Mouse (Mus musculus): ENCODE results near the gene Agpat4. TPM values are rescaled to one million over a fixed set of nuclear protein-coding genes. Genes with fewer than 3 reads are reported as not detected.
A peak's percentile ranks its signal among the peaks of the same experiment; 100 is the strongest.

The Agpat4 gene
- polyA plus RNA-seq, 1 experiment from 2014 or later, result 31.3 TPM

GRCm38 (mm10) chr17:12099415-12099814 is 19.1 kb upstream of the Agpat4 start:
- Histone ChIP-seq H3K9ac (replicated peaks; ENCODE audit: low read length) (no peak overlapping the region), H3K4me2 (ENCODE audit: low read length) (no peak overlapping the region), H3K4me3 (replicated peaks; ENCODE audit: low read depth, low read length) (no peak overlapping the region), H3K27me3 (ENCODE audit: control insufficient read depth, insufficient read depth, low read length) (no peaks in the 10 kb centered on the region), H3K27ac (replicated peaks; ENCODE audit: low read depth, low read length) (no peak overlapping the region), H3K4me1 (ENCODE audit: control insufficient read depth, insufficient read depth, low read length) (no peaks in the 10 kb centered on the region), H3K36me3 (ENCODE audit: control insufficient read depth, insufficient read depth, low read length) (no peaks in the 10 kb centered on the region), H3K9me3 (ENCODE audit: control insufficient read depth, low read length) (no peaks in the 10 kb centered on the region)
- DNase-seq (no peak), ATAC-seq (ENCODE audit: low FRiP score, low TSS enrichment) (no peak)

- WGBS, result 96% methylated on average over 10 of the region's 10 CpGs
- no peak overlapping the region for H3K9ac ChIP-seq (replicated peaks; ENCODE audit: low read length)
- no peaks in the 10 kb centered on the region for H3K36me3 ChIP-seq (ENCODE audit: control insufficient read depth, insufficient read depth, low read length)
- no peak overlapping the region for H3K27ac ChIP-seq (replicated peaks; ENCODE audit: low read depth, low read length)
- no peaks in the 10 kb centered on the region for H3K27me3 ChIP-seq (ENCODE audit: control insufficient read depth, insufficient read depth, low read length)
- ATAC-seq (ENCODE audit: low FRiP score, low TSS enrichment), result no peak
- H3K4me2 ChIP-seq (ENCODE audit: low read length), result no peak overlapping the region
- DNase-seq, result no peak
- no peaks in the 10 kb centered on the region for H3K4me1 ChIP-seq (ENCODE audit: control insufficient read depth, insufficient read depth, low read length)
- H3K9me3 ChIP-seq (ENCODE audit: control insufficient read depth, low read length), result no peaks in the 10 kb centered on the region
- no peak overlapping the region for H3K4me3 ChIP-seq (replicated peaks; ENCODE audit: low read depth, low read length)
Measured at GRCm38 (mm10) chr17:12102326-12102725, 16.2 kb upstream of the Agpat4 start.

- Histone ChIP-seq H3K27ac (replicated peaks; ENCODE audit: low read depth, low read length) (no peak overlapping the region), H3K4me2 (ENCODE audit: low read length) (no peak overlapping the region), H3K4me1 (ENCODE audit: control insufficient read depth, insufficient read depth, low read length) (no peaks in the 10 kb centered on the region), H3K9me3 (ENCODE audit: control insufficient read depth, low read length) (no peaks in the 10 kb centered on the region), H3K36me3 (ENCODE audit: control insufficient read depth, insufficient read depth, low read length) (no peaks in the 10 kb centered on the region), H3K27me3 (ENCODE audit: control insufficient read depth, insufficient read depth, low read length) (no peaks in the 10 kb centered on the region), H3K9ac (replicated peaks; ENCODE audit: low read length) (no peak overlapping the region), H3K4me3 (replicated peaks; ENCODE audit: low read depth, low read length) (no peak overlapping the region)
- DNase-seq (no peak), ATAC-seq (ENCODE audit: low FRiP score, low TSS enrichment) (no peak)
- 78% methylated on average over 6 of the region's 6 CpGs for WGBS
Measured at GRCm38 (mm10) chr17:12103781-12104180, 14.7 kb upstream of the Agpat4 start.

- Histone ChIP-seq H3K4me2 (ENCODE audit: low read length) (no peak overlapping the region), H3K4me3 (replicated peaks; ENCODE audit: low read depth, low read length) (no peak overlapping the region), H3K27ac (replicated peaks; ENCODE audit: low read depth, low read length) (no peak overlapping the region), H3K4me1 (ENCODE audit: control insufficient read depth, insufficient read depth, low read length) (no peaks in the 10 kb centered on the region), H3K36me3 (ENCODE audit: control insufficient read depth, insufficient read depth, low read length) (no peaks in the 10 kb centered on the region), H3K9ac (replicated peaks; ENCODE audit: low read length) (no peak overlapping the region), H3K27me3 (ENCODE audit: control insufficient read depth, insufficient read depth, low read length) (no peaks in the 10 kb centered on the region), H3K9me3 (ENCODE audit: control insufficient read depth, low read length) (no peaks in the 10 kb centered on the region)
- DNase-seq (no peak), ATAC-seq (ENCODE audit: low FRiP score, low TSS enrichment) (no peak)
- WGBS, result 93% methylated on average over 7 of the region's 7 CpGs
Measured at GRCm38 (mm10) chr17:12104245-12104644, 14.3 kb upstream of the Agpat4 start.

- Histone ChIP-seq H3K27me3 (ENCODE audit: control insufficient read depth, insufficient read depth, low read length) (no peaks in the 10 kb centered on the region), H3K4me1 (ENCODE audit: control insufficient read depth, insufficient read depth, low read length) (no peaks in the 10 kb centered on the region), H3K4me2 (ENCODE audit: low read length) (no peak overlapping the region), H3K9ac (replicated peaks; ENCODE audit: low read length) (no peak overlapping the region), H3K36me3 (ENCODE audit: control insufficient read depth, insufficient read depth, low read length) (no peaks in the 10 kb centered on the region), H3K27ac (replicated peaks; ENCODE audit: low read depth, low read length) (no peak overlapping the region), H3K4me3 (replicated peaks; ENCODE audit: low read depth, low read length) (no peak overlapping the region), H3K9me3 (ENCODE audit: control insufficient read depth, low read length) (no peaks in the 10 kb centered on the region)
- WGBS, result 90% methylated on average over 6 of the region's 6 CpGs
- ATAC-seq (ENCODE audit: low FRiP score, low TSS enrichment) (no peak), DNase-seq (no peak)
Measured at GRCm38 (mm10) chr17:12104690-12105089, 13.8 kb upstream of the Agpat4 start.

GRCm38 (mm10) chr17:12106255-12106654 is 12.2 kb upstream of the Agpat4 start:
- Histone ChIP-seq H3K27ac (replicated peaks; ENCODE audit: low read depth, low read length) (no peak overlapping the region), H3K9ac (replicated peaks; ENCODE audit: low read length) (no peak overlapping the region), H3K4me1 (ENCODE audit: control insufficient read depth, insufficient read depth, low read length) (no peaks in the 10 kb centered on the region), H3K4me3 (replicated peaks; ENCODE audit: low read depth, low read length) (no peak overlapping the region), H3K9me3 (ENCODE audit: control insufficient read depth, low read length) (no peaks in the 10 kb centered on the region), H3K27me3 (ENCODE audit: control insufficient read depth, insufficient read depth, low read length) (no peaks in the 10 kb centered on the region), H3K4me2 (ENCODE audit: low read length) (no peak overlapping the region), H3K36me3 (ENCODE audit: control insufficient read depth, insufficient read depth, low read length) (no peaks in the 10 kb centered on the region)
- DNase-seq (no peak), ATAC-seq (ENCODE audit: low FRiP score, low TSS enrichment) (no peak)
- WGBS, result 48% methylated on average over 4 of the region's 4 CpGs

GRCm38 (mm10) chr17:12113626-12114025 is 4.9 kb upstream of the Agpat4 start:
- Histone ChIP-seq H3K36me3 (ENCODE audit: control insufficient read depth, insufficient read depth, low read length) (no peaks in the 10 kb centered on the region), H3K27me3 (ENCODE audit: control insufficient read depth, insufficient read depth, low read length) (no peaks in the 10 kb centered on the region), H3K4me3 (replicated peaks; ENCODE audit: low read depth, low read length) (no peak overlapping the region), H3K4me1 (ENCODE audit: control insufficient read depth, insufficient read depth, low read length) (0 out of 2 replicates have a peak, but pooled peaks cover 6% of the 10 kb centered on the region), H3K9me3 (ENCODE audit: control insufficient read depth, low read length) (no peaks in the 10 kb centered on the region), H3K27ac (replicated peaks; ENCODE audit: low read depth, low read length) (no peak overlapping the region), H3K9ac (replicated peaks; ENCODE audit: low read length) (no peak overlapping the region), H3K4me2 (ENCODE audit: low read length) (no peak overlapping the region)
- no peak for ATAC-seq (ENCODE audit: low FRiP score, low TSS enrichment)
- 89% methylated on average over 6 of the region's 6 CpGs for WGBS
- no peak for DNase-seq

- 64% methylated on average over 2 of the region's 2 CpGs for WGBS
- Histone ChIP-seq H3K36me3 (ENCODE audit: control insufficient read depth, insufficient read depth, low read length) (no peaks in the 10 kb centered on the region), H3K27me3 (ENCODE audit: control insufficient read depth, insufficient read depth, low read length) (no peaks in the 10 kb centered on the region), H3K4me3 (replicated peaks; ENCODE audit: low read depth, low read length) (no peak overlapping the region), H3K27ac (replicated peaks; ENCODE audit: low read depth, low read length) (no peak overlapping the region), H3K9ac (replicated peaks; ENCODE audit: low read length) (no peak overlapping the region), H3K4me2 (ENCODE audit: low read length) (no peak overlapping the region), H3K9me3 (ENCODE audit: control insufficient read depth, low read length) (no peaks in the 10 kb centered on the region), H3K4me1 (ENCODE audit: control insufficient read depth, insufficient read depth, low read length) (peaks cover 8% of the 10 kb centered on the region)
- ATAC-seq (ENCODE audit: low FRiP score, low TSS enrichment) (no peak), DNase-seq (no peak)
Measured at GRCm38 (mm10) chr17:12115086-12115485, 3.4 kb upstream of the Agpat4 start.

- Histone ChIP-seq H3K9ac (replicated peaks; ENCODE audit: low read length) (peak overlapping the region; percentile 70; the same call in 1 of the 2 replicates), H3K27me3 (ENCODE audit: control insufficient read depth, insufficient read depth, low read length) (no peaks in the 10 kb centered on the region), H3K27ac (replicated peaks; ENCODE audit: low read depth, low read length) (no peak overlapping the region), H3K4me3 (replicated peaks; ENCODE audit: low read depth, low read length) (peak overlapping the region; percentile 65), H3K36me3 (ENCODE audit: control insufficient read depth, insufficient read depth, low read length) (no peaks in the 10 kb centered on the region), H3K9me3 (ENCODE audit: control insufficient read depth, low read length) (no peaks in the 10 kb centered on the region), H3K4me1 (ENCODE audit: control insufficient read depth, insufficient read depth, low read length) (peaks cover 23% of the 10 kb centered on the region), H3K4me2 (ENCODE audit: low read length) (peak overlapping the region; percentile 85)
- WGBS, result 9% methylated on average over 9 of the region's 9 CpGs
- DNase-seq (peak; percentile 35), ATAC-seq (ENCODE audit: low FRiP score, low TSS enrichment) (no peak; the same call in 1 of the 2 replicates)
Measured at GRCm38 (mm10) chr17:12118131-12118530, 373 bp upstream of the Agpat4 start.
